Mouse (Mus musculus) limb, embryonic 13.5 days (tissue): ENCODE data around the gene Magt1. TPM values are rescaled to one million over a fixed set of nuclear protein-coding genes. Genes with fewer than 3 reads are reported as not detected.

Experiments
- ATAC-seq: fragments of 200-750 bp; cut with Nextera tagmentation; 2 replicates; pipeline ENCODE4 v1.8.0; 2017; ENCODE audit warnings: low read depth, moderate number of reproducible peaks, moderate TSS enrichment; ENCODE audit not compliant: low FRiP score
- H3K27ac ChIP-seq: fragments of 300-500 bp; sonication (generic); 2 replicates; pipeline ENCODE4 v1.5.1; 2015; ENCODE audit warnings: inconsistent platforms, mild to moderate bottlenecking, moderate library complexity
- H3K27me3 ChIP-seq: fragments of 300-500 bp; sonication (generic); 2 replicates; pipeline ENCODE4 v1.6.1; 2015; ENCODE audit warnings: mild to moderate bottlenecking, inconsistent platforms
- H3K36me3 ChIP-seq: fragments of 300-500 bp; sonication (generic); 2 replicates; pipeline ENCODE4 v1.6.1; 2015; ENCODE audit warnings: inconsistent platforms, mild to moderate bottlenecking, moderate library complexity
- H3K4me1 ChIP-seq: fragments of 300-500 bp; sonication (generic); 2 replicates; pipeline ENCODE4 v1.6.1; 2015; ENCODE audit warnings: inconsistent platforms
- H3K4me2 ChIP-seq: fragments of 300-500 bp; sonication (generic); replicated peaks from 2 replicates; pipeline ENCODE4 v1.6.1; 2015; ENCODE audit warnings: inconsistent platforms, mild to moderate bottlenecking, moderate library complexity
- H3K4me3 ChIP-seq: fragments of 300-500 bp; sonication (generic); 2 replicates; pipeline ENCODE4 v1.5.1; 2015; ENCODE audit warnings: moderate library complexity, mild to moderate bottlenecking, inconsistent platforms
- H3K9ac ChIP-seq: fragments of 300-500 bp; sonication (generic); 2 replicates; pipeline ENCODE4 v1.6.1; 2015; ENCODE audit warnings: mild to moderate bottlenecking, inconsistent platforms
- H3K9me3 ChIP-seq: fragments of 300-500 bp; sonication (generic); 2 replicates; pipeline ENCODE4 v1.6.1; 2016; ENCODE audit warnings: inconsistent platforms
- WGBS: fragments of 180-500 bp; shearing (Covaris S2); methylation state at CpG from one replicate; pipeline ENCODE4 v1.1.7; 2015; 5-methylcytosine and 5-hydroxymethylcytosine counted together
- polyA plus RNA-seq: library from polyadenylated mRNA; unstranded; fragments of >200 nt; fragmentation: Nextera tagmentation; extraction: Ambion mirVana; gene quantifications from 2 replicates; pipeline ENCODE4 v1.2.1, GENCODE M21; 2015

Gene Magt1
- 66.6 and 73.4 TPM in 2 replicates for polyA plus RNA-seq

- Histone ChIP-seq H3K27ac (peak within 1 kb of the TSS; percentile 84), H3K4me2 (peak within 1 kb of the TSS; percentile 57), H3K36me3 (no peaks in the 10 kb centered on the region), H3K27me3 (peaks cover 5% of the 10 kb centered on the region; the same call in 1 of the 2 replicates), H3K4me1 (peaks cover 6% of the 10 kb centered on the region; the same call in 1 of the 2 replicates), H3K9me3 (no peaks in the 10 kb centered on the region), H3K4me3 (peak within 1 kb of the TSS; percentile 56), H3K9ac (peak within 1 kb of the TSS; percentile 67)
- 25% methylated on average over 45 of the region's 45 CpGs for WGBS
- ATAC-seq = peak; percentile 95
Measured at GRCm38 (mm10) chrX:106011465-106012159, at the start of gene Magt1. Magt1 (minus strand) TSS chrX:106011906.

- Histone ChIP-seq H3K4me3 (no peak overlapping the region), H3K9me3 (no peaks in the 10 kb centered on the region), H3K36me3 (no peaks in the 10 kb centered on the region), H3K27ac (no peak overlapping the region), H3K4me2 (no peak overlapping the region), H3K9ac (no peak overlapping the region), H3K27me3 (no peaks in the 10 kb centered on the region; the same call in 1 of the 2 replicates), H3K4me1 (peaks cover 30% of the 10 kb centered on the region)
- ATAC-seq = peak; percentile 85; the same call in 1 of the 2 replicates
- 38% methylated on average over 1 of the region's 1 CpGs for WGBS
Measured at GRCm38 (mm10) chrX:106048191-106048590, 36.5 kb upstream of the Magt1 start.

GRCm38 (mm10) chrX:106045928-106046327, 34.2 kb upstream of the Magt1 start:
- ATAC-seq = no peak
- no peak overlapping the region for H3K4me2 ChIP-seq

GRCm38 (mm10) chrX:106045455-106045854, 33.7 kb upstream of the Magt1 start:
- H3K36me3 ChIP-seq = no peaks in the 10 kb centered on the region
- no peak overlapping the region for H3K9ac ChIP-seq
- no peaks in the 10 kb centered on the region; the same call in 1 of the 2 replicates for H3K27me3 ChIP-seq
- peaks cover 30% of the 10 kb centered on the region for H3K4me1 ChIP-seq
- H3K9me3 ChIP-seq = no peaks in the 10 kb centered on the region
- WGBS = 34% methylated on average over 2 of the region's 2 CpGs
- no peak overlapping the region for H3K27ac ChIP-seq
- no peak overlapping the region for H3K4me3 ChIP-seq
- no peak for ATAC-seq
- H3K4me2 ChIP-seq = no peak overlapping the region

More at GRCm38 (mm10) chrX:106045928-106046327, 34.2 kb upstream of the Magt1 start:
- 51% methylated on average over 9 of the region's 9 CpGs for WGBS
- Histone ChIP-seq H3K9ac (no peak overlapping the region), H3K27me3 (no peaks in the 10 kb centered on the region; the same call in 1 of the 2 replicates), H3K36me3 (no peaks in the 10 kb centered on the region), H3K4me1 (peaks cover 30% of the 10 kb centered on the region), H3K9me3 (no peaks in the 10 kb centered on the region), H3K27ac (no peak overlapping the region), H3K4me3 (no peak overlapping the region)

GRCm38 (mm10) chrX:106043863-106044617, 32.3 kb upstream of the Magt1 start:
- Histone ChIP-seq H3K4me1 (peaks cover 30% of the 10 kb centered on the region), H3K9ac (no peak overlapping the region), H3K27ac (no peak overlapping the region), H3K4me3 (no peak overlapping the region), H3K27me3 (peaks cover 2% of the 10 kb centered on the region; the same call in 1 of the 2 replicates), H3K4me2 (no peak overlapping the region), H3K9me3 (no peaks in the 10 kb centered on the region), H3K36me3 (no peaks in the 10 kb centered on the region)
- ATAC-seq = no peak
- WGBS = 37% methylated on average over 8 of the region's 8 CpGs

GRCm38 (mm10) chrX:106037185-106037752, 25.6 kb upstream of the Magt1 start:
- ATAC-seq = no peak
- Histone ChIP-seq H3K4me2 (no peak overlapping the region), H3K4me1 (no peaks in the 10 kb centered on the region), H3K9me3 (no peaks in the 10 kb centered on the region), H3K27me3 (peaks cover 2% of the 10 kb centered on the region; the same call in 1 of the 2 replicates), H3K9ac (no peak overlapping the region), H3K4me3 (no peak overlapping the region), H3K27ac (no peak overlapping the region), H3K36me3 (no peaks in the 10 kb centered on the region)
- WGBS = 83% methylated on average over 3 of the region's 3 CpGs

GRCm38 (mm10) chrX:106035727-106036126, 24.0 kb upstream of the Magt1 start:
- H3K9me3 ChIP-seq = no peaks in the 10 kb centered on the region
- WGBS = 53% methylated on average over 2 of the region's 2 CpGs
- no peaks in the 10 kb centered on the region for H3K36me3 ChIP-seq
- H3K9ac ChIP-seq = no peak overlapping the region
- H3K4me1 ChIP-seq = no peaks in the 10 kb centered on the region
- H3K27ac ChIP-seq = no peak overlapping the region
- ATAC-seq = no peak
- H3K4me2 ChIP-seq = no peak overlapping the region
- H3K4me3 ChIP-seq = no peak overlapping the region
- H3K27me3 ChIP-seq = peaks cover 2% of the 10 kb centered on the region; the same call in 1 of the 2 replicates

GRCm38 (mm10) chrX:106031124-106031523, 19.4 kb upstream of the Magt1 start:
- Histone ChIP-seq H3K27ac (no peak overlapping the region), H3K4me3 (no peak overlapping the region), H3K9me3 (no peaks in the 10 kb centered on the region), H3K4me2 (no peak overlapping the region), H3K27me3 (peaks cover 5% of the 10 kb centered on the region; the same call in 1 of the 2 replicates), H3K4me1 (no peaks in the 10 kb centered on the region), H3K36me3 (no peaks in the 10 kb centered on the region), H3K9ac (no peak overlapping the region)
- ATAC-seq = no peak

GRCm38 (mm10) chrX:106030176-106030575, 18.5 kb upstream of the Magt1 start:
- no peak overlapping the region for H3K9ac ChIP-seq
- peak overlapping the region; percentile 4; the same call in 1 of the 2 replicates for H3K4me2 ChIP-seq
- no peaks in the 10 kb centered on the region for H3K9me3 ChIP-seq
- no peaks in the 10 kb centered on the region for H3K36me3 ChIP-seq
- 72% methylated on average over 5 of the region's 5 CpGs for WGBS
- H3K4me1 ChIP-seq = 0 out of 2 replicates have a peak, but pooled peaks cover 3% of the 10 kb centered on the region
- no peak overlapping the region for H3K27ac ChIP-seq
- H3K4me3 ChIP-seq = no peak overlapping the region
- H3K27me3 ChIP-seq = peaks cover 5% of the 10 kb centered on the region; the same call in 1 of the 2 replicates
- no peak for ATAC-seq

- ATAC-seq = peak; percentile 9; the same call in 1 of the 2 replicates
- H3K27ac ChIP-seq = peak overlapping the region; percentile 48; the same call in 1 of the 2 replicates
- peak overlapping the region; percentile 62 for H3K4me2 ChIP-seq
- 15% methylated on average over 8 of the region's 8 CpGs for WGBS
- H3K4me3 ChIP-seq = peak overlapping the region; percentile 54
- H3K27me3 ChIP-seq = peaks cover 5% of the 10 kb centered on the region; the same call in 1 of the 2 replicates
- H3K9me3 ChIP-seq = no peaks in the 10 kb centered on the region
- peak overlapping the region; percentile 75 for H3K9ac ChIP-seq
- 0 out of 2 replicates have a peak, but pooled peaks cover 6% of the 10 kb centered on the region for H3K4me1 ChIP-seq
- H3K36me3 ChIP-seq = no peaks in the 10 kb centered on the region
Measured at GRCm38 (mm10) chrX:106027343-106027674, 15.6 kb upstream of the Magt1 start.

- peaks cover 3% of the 10 kb centered on the region; the same call in 1 of the 2 replicates for H3K36me3 ChIP-seq
- H3K27ac ChIP-seq = peak within 1 kb of the TSS; percentile 48; the same call in 1 of the 2 replicates
- 0 out of 2 replicates have a peak, but pooled peaks cover 6% of the 10 kb centered on the region for H3K4me1 ChIP-seq
- H3K9me3 ChIP-seq = no peaks in the 10 kb centered on the region
- 25% methylated on average over 36 of the region's 36 CpGs for WGBS
- ATAC-seq = peak; percentile 95
- H3K9ac ChIP-seq = peak within 1 kb of the TSS; percentile 75
- peak within 1 kb of the TSS; percentile 62 for H3K4me2 ChIP-seq
- peak within 1 kb of the TSS; percentile 54 for H3K4me3 ChIP-seq
- H3K27me3 ChIP-seq = peaks cover 5% of the 10 kb centered on the region; the same call in 1 of the 2 replicates
Measured at GRCm38 (mm10) chrX:106026418-106027342, 15.0 kb upstream of the Magt1 start, which contains the start of gene Atp7a. Atp7a (plus strand) TSS chrX:106027276.
